Mouse (Mus musculus) gastrocnemius, postnatal 36 days (tissue): ENCODE measurements around the gene Muc20. TPM values are rescaled to one million over a fixed set of nuclear protein-coding genes. Genes with fewer than 3 reads are reported as not detected.

Experiments used
- DNase-seq, 2 experiments: peaks; one replicate each; pipeline ENCODE4 v3.0.0; 2022
- intact Hi-C: fragments of 180-260 bp; cut with DNase I; formaldehyde crosslinking; loops from one replicate; pipeline ENCODE4 v1.15.1; 2025
- total RNA-seq, 2 experiments: library from RNA; stranded (reverse); gene quantifications; 2 replicates each; pipeline ENCODE4 v1.2.3; 2021

The Muc20 gene
- total RNA-seq, 2 experiments from 2014 or later: 0.18 to 0.22 TPM

DNA sequence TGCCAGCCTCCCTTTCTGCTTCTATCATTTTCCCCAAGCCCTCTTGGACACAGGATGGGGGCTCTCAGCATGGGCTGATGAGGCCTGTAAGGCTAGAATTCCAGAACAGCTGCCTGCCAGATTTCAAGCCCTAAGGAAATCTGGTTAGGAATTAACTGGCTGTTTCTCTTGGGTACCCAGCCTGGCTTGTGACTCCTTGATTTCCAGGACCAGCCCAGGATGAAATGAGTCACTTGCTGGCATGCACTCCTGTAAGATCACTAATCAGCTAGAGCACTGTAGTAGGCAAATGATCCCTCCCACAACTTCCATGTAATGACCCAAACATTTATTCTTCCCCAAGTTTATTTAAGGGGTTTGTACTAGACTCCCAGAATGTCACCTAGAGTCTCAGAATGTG lies 69.0 kb downstream of the Muc20 start:
- no peak for DNase-seq
- intact Hi-C loops: no loop called here

Other genes with a start within 250 kb of the Muc20 start
- gene Tfrc, start 188.5 kb downstream of the Muc20 start, total RNA-seq: 100 to 1,000 TPM; 157 to 180 TPM
- gene Tnk2, start 153.6 kb downstream of the Muc20 start, total RNA-seq: 10 to 100 TPM; 40.0 to 44.8 TPM
- under 1 TPM; 0.10 to 0.27 TPM for gene Muc4, start 61.5 kb downstream of the Muc20 start, total RNA-seq
- not detected for gene Smbd1, start 13.0 kb upstream of the Muc20 start, total RNA-seq
- gene Fyttd1, start 80.1 kb upstream of the Muc20 start, total RNA-seq: 10 to 100 TPM; 86.0 to 88.7 TPM
- 10 to 100 TPM; 23.9 to 25.4 TPM for gene Rubcn, start 80.3 kb upstream of the Muc20 start, total RNA-seq
- 10 to 100 TPM; 13.2 to 14.6 TPM for gene Lrch3, start 116.7 kb upstream of the Muc20 start, total RNA-seq